Mouse (Mus musculus): Measurements from ENCODE around the gene Gm3854.

- TF ChIP-seq POLR2A (IDR thresholded peaks at IDR 0.05; ENCODE audit: low read depth, low read length) (no peak), CTCF (IDR thresholded peaks at IDR 0.05; ENCODE audit: extremely low read depth, insufficient read depth, insufficient read length, insufficient replicate concordance) (no peak)
These were observed 54.7 kb downstream of the Gm3854 start, which contains the start of gene Smim17 for GRCm38 (mm10) chr7:6397996-6398975.
